Mouse (Mus musculus): Measurements from ENCODE around the gene Slc25a39. TPM values are rescaled to one million over a fixed set of nuclear protein-coding genes. Genes with fewer than 3 reads are reported as not detected.

Gene Slc25a39
- polyA plus RNA-seq, 1 experiment from 2014 or later, result 214 TPM

GRCm38 (mm10) chr11:102365699-102366098 lies 42.0 kb downstream of the Slc25a39 start:
- WGBS, result 42% methylated on average over 4 of the region's 4 CpGs
- Histone ChIP-seq H3K27ac (ENCODE audit: low read length) (no peak overlapping the region), H3K4me3 (ENCODE audit: low read depth, low read length) (no peak overlapping the region), H3K4me1 (ENCODE audit: insufficient read depth, low read depth, low read length) (no peaks in the 10 kb centered on the region), H3K27me3 (replicated peaks; ENCODE audit: insufficient read depth, low read length) (no peaks in the 10 kb centered on the region), H3K36me3 (ENCODE audit: insufficient read depth, low read length) (no peaks in the 10 kb centered on the region), H3K9ac (replicated peaks; ENCODE audit: low read depth) (no peak overlapping the region), H3K4me2 (replicated peaks; ENCODE audit: low read depth, low read length) (no peak overlapping the region), H3K9me3 (ENCODE audit: low read length) (no peaks in the 10 kb centered on the region)
- TF ChIP-seq CTCF (IDR thresholded peaks at IDR 0.05) (no peak), EP300 (IDR thresholded peaks at IDR 0.05) (no peak)
- no peak for DNase-seq (ENCODE audit: low spot score)
- no peak for ATAC-seq

GRCm38 (mm10) chr11:102364570-102365371 lies 43.0 kb downstream of the Slc25a39 start:
- WGBS, result 67% methylated on average over 14 of the region's 14 CpGs
- ATAC-seq, result peak; percentile 54
- no peak overlapping the region for H3K4me3 ChIP-seq (ENCODE audit: low read depth, low read length)
- H3K4me2 ChIP-seq (replicated peaks; ENCODE audit: low read depth, low read length), result no peak overlapping the region
- TF ChIP-seq CTCF (IDR thresholded peaks at IDR 0.05), result no peak
- TF ChIP-seq EP300 (IDR thresholded peaks at IDR 0.05), result no peak
- no peaks in the 10 kb centered on the region for H3K4me1 ChIP-seq (ENCODE audit: insufficient read depth, low read depth, low read length)
- no peaks in the 10 kb centered on the region for H3K27me3 ChIP-seq (replicated peaks; ENCODE audit: insufficient read depth, low read length)
- no peak overlapping the region for H3K9ac ChIP-seq (replicated peaks; ENCODE audit: low read depth)
- H3K9me3 ChIP-seq (ENCODE audit: low read length), result no peaks in the 10 kb centered on the region
- H3K27ac ChIP-seq (ENCODE audit: low read length), result no peak overlapping the region
- no peak for DNase-seq (ENCODE audit: low spot score)
- H3K36me3 ChIP-seq (ENCODE audit: insufficient read depth, low read length), result no peaks in the 10 kb centered on the region

- Histone ChIP-seq H3K36me3 (ENCODE audit: insufficient read depth, low read length) (no peaks in the 10 kb centered on the region), H3K9me3 (ENCODE audit: low read length) (no peaks in the 10 kb centered on the region), H3K4me1 (ENCODE audit: insufficient read depth, low read depth, low read length) (no peaks in the 10 kb centered on the region), H3K27ac (ENCODE audit: low read length) (no peak overlapping the region), H3K27me3 (replicated peaks; ENCODE audit: insufficient read depth, low read length) (no peaks in the 10 kb centered on the region), H3K4me2 (replicated peaks; ENCODE audit: low read depth, low read length) (no peak overlapping the region), H3K4me3 (ENCODE audit: low read depth, low read length) (no peak overlapping the region), H3K9ac (replicated peaks; ENCODE audit: low read depth) (no peak overlapping the region)
- no peak for TF ChIP-seq CTCF (IDR thresholded peaks at IDR 0.05)
- ATAC-seq (peak; percentile 52), DNase-seq (ENCODE audit: low spot score) (peak; percentile 16)
- 37% methylated on average over 2 of the region's 2 CpGs for WGBS
Measured at GRCm38 (mm10) chr11:102363623-102364022, 44.1 kb downstream of the Slc25a39 start.

GRCm38 (mm10) chr11:102361776-102362495 lies 45.8 kb downstream of the Slc25a39 start:
- H3K4me1 ChIP-seq (ENCODE audit: insufficient read depth, low read depth, low read length), result no peaks in the 10 kb centered on the region
- no peak overlapping the region for H3K27ac ChIP-seq (ENCODE audit: low read length)
- H3K4me3 ChIP-seq (ENCODE audit: low read depth, low read length), result no peak overlapping the region
- TF ChIP-seq EP300 (IDR thresholded peaks at IDR 0.05), result no peak
- TF ChIP-seq CTCF (IDR thresholded peaks at IDR 0.05), result no peak
- H3K9ac ChIP-seq (replicated peaks; ENCODE audit: low read depth), result no peak overlapping the region
- no peak for DNase-seq (ENCODE audit: low spot score)
- no peaks in the 10 kb centered on the region for H3K36me3 ChIP-seq (ENCODE audit: insufficient read depth, low read length)
- no peaks in the 10 kb centered on the region for H3K27me3 ChIP-seq (replicated peaks; ENCODE audit: insufficient read depth, low read length)
- 80% methylated on average over 8 of the region's 8 CpGs for WGBS
- H3K4me2 ChIP-seq (replicated peaks; ENCODE audit: low read depth, low read length), result no peak overlapping the region
- H3K9me3 ChIP-seq (ENCODE audit: low read length), result no peaks in the 10 kb centered on the region
- no peak for ATAC-seq

GRCm38 (mm10) chr11:102358365-102358764 lies 49.4 kb downstream of the Slc25a39 start:
- H3K9ac ChIP-seq (replicated peaks; ENCODE audit: low read depth), result no peak overlapping the region
- DNase-seq (ENCODE audit: low spot score) (no peak), ATAC-seq (no peak)
- 54% methylated on average over 10 of the region's 10 CpGs for WGBS
- no peaks in the 10 kb centered on the region for H3K36me3 ChIP-seq (ENCODE audit: insufficient read depth, low read length)
- H3K27me3 ChIP-seq (replicated peaks; ENCODE audit: insufficient read depth, low read length), result 0 out of 2 replicates have a peak, but pooled peaks cover 2% of the 10 kb centered on the region
- TF ChIP-seq CTCF (IDR thresholded peaks at IDR 0.05), result no peak
- no peaks in the 10 kb centered on the region for H3K4me1 ChIP-seq (ENCODE audit: insufficient read depth, low read depth, low read length)
- H3K9me3 ChIP-seq (ENCODE audit: low read length), result no peaks in the 10 kb centered on the region
- H3K4me2 ChIP-seq (replicated peaks; ENCODE audit: low read depth, low read length), result no peak overlapping the region
- no peak overlapping the region for H3K27ac ChIP-seq (ENCODE audit: low read length)
- H3K4me3 ChIP-seq (ENCODE audit: low read depth, low read length), result no peak overlapping the region

- no peak for DNase-seq (ENCODE audit: low spot score)
- no peak overlapping the region for H3K4me2 ChIP-seq (replicated peaks; ENCODE audit: low read depth, low read length)
- H3K27me3 ChIP-seq (replicated peaks; ENCODE audit: insufficient read depth, low read length), result 0 out of 2 replicates have a peak, but pooled peaks cover 2% of the 10 kb centered on the region
- no peaks in the 10 kb centered on the region for H3K36me3 ChIP-seq (ENCODE audit: insufficient read depth, low read length)
- H3K27ac ChIP-seq (ENCODE audit: low read length), result no peak overlapping the region
- TF ChIP-seq EP300 (IDR thresholded peaks at IDR 0.05) (no peak), CTCF (IDR thresholded peaks at IDR 0.05) (no peak)
- no peak overlapping the region for H3K4me3 ChIP-seq (ENCODE audit: low read depth, low read length)
- H3K9ac ChIP-seq (replicated peaks; ENCODE audit: low read depth), result no peak overlapping the region
- WGBS, result 56% methylated on average over 30 of the region's 31 CpGs
- no peaks in the 10 kb centered on the region for H3K4me1 ChIP-seq (ENCODE audit: insufficient read depth, low read depth, low read length)
- no peak for ATAC-seq
- no peaks in the 10 kb centered on the region for H3K9me3 ChIP-seq (ENCODE audit: low read length)
Measured at GRCm38 (mm10) chr11:102356636-102357350, 51.0 kb downstream of the Slc25a39 start.
